Mouse (Mus musculus) ES-E14 (cell line): ENCODE results near the gene Lag3. TPM values are rescaled to one million over a fixed set of nuclear protein-coding genes. Genes with fewer than 3 reads are reported as not detected.

Source experiments
- DNase-seq: peaks from one replicate; pipeline ENCODE4 v3.0.0-alpha.2; 2013; ENCODE audit warnings: low read depth, low spot score
- H3K27ac ChIP-seq: 2 replicates; pipeline ENCODE4 v1.5.1; 2012; ENCODE audit warnings: low read depth, mild to moderate bottlenecking, low read length, moderate library complexity, mixed read lengths; ENCODE audit not compliant: poor library complexity, insufficient read depth, severe bottlenecking
- H3K36me3 ChIP-seq: 2 replicates; pipeline ENCODE4 v1.6.1; 2012; ENCODE audit warnings: mild to moderate bottlenecking, low read length, moderate library complexity, mixed read lengths; ENCODE audit not compliant: control insufficient read depth, poor library complexity, insufficient read depth, severe bottlenecking
- H3K4me1 ChIP-seq, 2 experiments: fragments of 150-350 bp in 1 of 2; sonication (generic) in 1 of 2; 2 replicates each; pipeline ENCODE4 v1.6.1; 2012; ENCODE audit warnings: low read length in 2 of 2, mild to moderate bottlenecking in 1 of 2, mixed read lengths in 1 of 2; ENCODE audit not compliant: control insufficient read depth in 2 of 2, insufficient read depth in 2 of 2, poor library complexity in 1 of 2
- H3K4me3 ChIP-seq, 2 experiments: fragments of 150-350 bp in 1 of 2; sonication (generic) in 1 of 2; 2 replicates each; pipeline ENCODE4 v1.5.1; 2012; ENCODE audit warnings: low read length in 2 of 2, low read depth in 1 of 2, mild to moderate bottlenecking in 1 of 2, mixed read lengths in 1 of 2; ENCODE audit not compliant: insufficient read depth in 1 of 2, poor library complexity in 1 of 2, severe bottlenecking in 1 of 2
- H3K9ac ChIP-seq: 2 replicates; pipeline ENCODE4 v1.6.1; 2012; ENCODE audit warnings: low read depth, mild to moderate bottlenecking, low read length, mixed read lengths; ENCODE audit not compliant: poor library complexity, insufficient read depth, severe bottlenecking
- H3K9me3 ChIP-seq: fragments of 150-350 bp; sonication (generic); 2 replicates; pipeline ENCODE4 v1.6.1; 2012; ENCODE audit warnings: low read depth, mild to moderate bottlenecking, low read length; ENCODE audit not compliant: control insufficient read depth, insufficient read depth
- CHD2 ChIP-seq: IDR thresholded peaks from 2 replicates; pipeline ENCODE4 v1.6.1; 2014; ENCODE audit warnings: mild to moderate bottlenecking, low read depth, low read length, inconsistent platforms
- HCFC1 ChIP-seq: IDR thresholded peaks from 2 replicates; pipeline ENCODE4 v1.6.1; 2012; ENCODE audit warnings: low read length, inconsistent platforms, borderline replicate concordance; ENCODE audit not compliant: insufficient read depth
- MAFK ChIP-seq: IDR thresholded peaks from 2 replicates; pipeline ENCODE4 v1.6.1; 2014; ENCODE audit warnings: mild to moderate bottlenecking, low read depth, low read length, inconsistent platforms; ENCODE audit not compliant: insufficient read depth
- ZC3H11A ChIP-seq: IDR thresholded peaks from 2 replicates; pipeline ENCODE4 v1.6.1; 2012; ENCODE audit warnings: low read depth, mild to moderate bottlenecking, inconsistent platforms, low read length, borderline replicate concordance
- ZNF384 ChIP-seq: IDR thresholded peaks from 2 replicates; pipeline ENCODE4 v1.6.1; 2012; ENCODE audit warnings: low read depth, low read length, inconsistent platforms
- in situ Hi-C, 2 experiments: fragments of 600-800 bp; cut with MboI; formaldehyde crosslinking; loops; one replicate each; pipeline ENCODE4 v1.15.1; 2025; ENCODE audit warnings: low sequenced_read_pairs in 2 of 2, inconsistent platforms in 1 of 2; ENCODE audit not compliant: unreplicated experiment in 2 of 2
- total RNA-seq: library from RNA; depleted of rRNA; stranded (reverse); fragments of 300-350 nt; gene quantifications from 2 replicates; pipeline ENCODE4 v1.2.3, GENCODE M21; 2012

The Lag3 gene
- total RNA-seq, 1 experiment: 1.2 TPM

DNA sequence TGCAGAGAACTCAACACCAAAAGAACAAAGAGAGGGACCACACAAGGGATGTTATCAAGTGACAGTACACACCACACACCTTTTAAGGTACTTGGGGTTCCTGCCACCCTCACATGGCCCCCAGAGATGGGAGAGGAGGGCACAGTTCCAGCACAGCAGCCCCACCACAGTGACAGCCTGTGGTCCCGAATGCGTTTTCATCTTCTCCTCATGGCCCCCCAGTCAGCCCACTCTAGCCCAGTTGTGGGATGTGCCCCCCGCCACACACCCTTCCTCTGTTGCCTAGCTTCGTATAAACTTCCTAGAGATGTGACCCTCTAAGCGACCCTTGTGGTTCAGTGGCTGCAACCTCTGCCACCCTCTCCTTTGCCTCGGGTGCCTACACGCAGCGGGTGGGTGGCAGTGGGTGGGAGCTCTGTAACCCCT lies 25.5 kb downstream of the Lag3 start:
- H3K4me1 ChIP-seq: no peaks in the 10 kb centered on the region
- no peak overlapping the region for H3K9ac ChIP-seq
- H3K36me3 ChIP-seq: no peaks in the 10 kb centered on the region
- no peaks in the 10 kb centered on the region for H3K9me3 ChIP-seq
- no peak for TF ChIP-seq MAFK
- TF ChIP-seq CHD2: no peak
- TF ChIP-seq ZC3H11A: no peak
- TF ChIP-seq ZNF384: no peak
- no peak for DNase-seq
- no peak overlapping the region for H3K27ac ChIP-seq
- in situ Hi-C loops: no loop called here
- no peak overlapping the region for H3K4me3 ChIP-seq

DNA sequence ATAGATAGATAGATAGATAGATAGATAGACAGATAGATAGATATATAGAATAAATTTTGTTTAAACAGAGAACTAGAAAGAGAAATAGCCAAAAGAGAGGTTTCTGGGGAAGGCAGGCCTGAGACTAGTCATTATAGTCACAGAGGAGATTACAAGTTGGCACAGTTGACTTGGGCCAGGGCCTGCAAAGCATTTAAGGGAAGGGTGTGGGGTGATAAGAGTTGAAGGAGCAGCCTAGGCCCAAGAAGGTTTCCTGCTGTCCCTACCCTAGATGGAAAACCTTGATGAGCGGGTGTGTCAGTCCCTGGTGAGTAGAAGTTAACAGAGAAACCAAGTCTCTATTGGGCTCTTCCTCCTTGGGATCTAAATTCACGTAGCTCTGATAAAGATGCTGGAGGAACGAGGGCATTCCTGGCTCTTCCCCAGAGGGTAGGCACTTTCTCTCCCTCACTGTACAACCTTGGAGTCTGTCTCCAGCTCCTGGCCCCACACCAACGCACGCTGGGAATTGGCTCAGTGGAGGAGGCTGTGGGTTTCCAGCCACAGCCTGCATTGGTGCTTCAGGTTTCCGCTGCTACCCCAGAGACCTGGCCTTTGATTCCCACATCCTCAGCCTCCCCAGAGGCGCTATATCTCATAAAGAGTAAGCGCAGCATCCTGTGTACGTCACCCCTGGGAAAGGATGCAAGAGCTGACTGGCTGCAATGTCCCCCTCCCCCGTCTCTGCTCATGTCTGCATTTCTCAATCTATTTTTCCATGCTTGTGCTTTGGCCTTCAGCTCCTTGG lies 26.6 kb downstream of the Lag3 start:
- Histone ChIP-seq H3K4me3 (no peak overlapping the region), H3K4me1 (no peaks in the 10 kb centered on the region), H3K27ac (no peak overlapping the region), H3K9me3 (no peaks in the 10 kb centered on the region), H3K36me3 (no peaks in the 10 kb centered on the region), H3K9ac (no peak overlapping the region)
- DNase-seq: no peak
- TF ChIP-seq MAFK (no peak), ZC3H11A (no peak), ZNF384 (no peak), HCFC1 (no peak), CHD2 (no peak)
- in situ Hi-C loops: no loop called here

DNA sequence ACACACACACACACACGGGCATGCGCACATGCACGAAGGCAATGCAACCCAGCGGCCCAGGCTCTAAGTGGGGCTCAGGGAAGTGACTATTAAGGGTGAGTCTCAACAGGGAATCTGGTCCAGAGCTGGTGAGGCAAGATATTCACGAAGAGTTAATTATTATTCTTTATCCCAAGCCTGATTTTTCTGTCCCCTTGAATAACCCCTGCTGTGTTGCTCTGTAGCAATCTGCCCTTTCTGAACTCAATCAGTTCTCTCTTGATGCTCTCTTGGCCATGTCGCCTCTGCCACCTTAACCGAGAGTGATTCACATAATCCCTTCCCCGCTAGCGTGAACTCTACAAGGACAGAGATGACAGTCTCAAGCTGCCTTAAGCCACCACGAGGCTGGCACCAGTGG lies 28.2 kb downstream of the Lag3 start:
- no peak for TF ChIP-seq MAFK
- no peak for TF ChIP-seq ZNF384
- no peak for TF ChIP-seq HCFC1
- TF ChIP-seq ZC3H11A: no peak
- TF ChIP-seq CHD2: no peak
- Histone ChIP-seq H3K36me3 (no peaks in the 10 kb centered on the region), H3K4me3 (no peak overlapping the region), H3K4me1 (no peaks in the 10 kb centered on the region), H3K9me3 (no peaks in the 10 kb centered on the region), H3K27ac (no peak overlapping the region), H3K9ac (no peak overlapping the region)
- DNase-seq: no peak
- in situ Hi-C loops: no loop called here

DNA sequence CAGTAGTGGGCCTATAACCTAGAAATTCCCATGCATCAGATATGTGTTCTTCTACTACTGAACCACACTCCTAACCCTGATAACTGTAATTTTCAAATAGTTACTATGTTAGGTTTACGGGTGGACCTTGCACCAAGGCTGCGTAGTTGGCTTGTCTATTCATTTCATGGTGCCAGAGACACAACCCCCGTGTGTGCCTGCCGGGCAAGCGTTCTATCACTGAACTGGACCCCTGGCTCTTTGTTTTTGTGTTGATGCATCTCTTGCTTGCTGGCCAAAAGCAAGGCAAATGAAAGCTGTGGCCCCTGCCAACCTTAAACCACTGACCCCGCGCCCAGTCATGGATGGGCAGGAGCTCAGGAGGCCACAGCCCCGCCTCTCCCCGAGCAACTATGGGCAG lies 29.7 kb downstream of the Lag3 start:
- Histone ChIP-seq H3K9me3 (no peaks in the 10 kb centered on the region), H3K4me1 (no peaks in the 10 kb centered on the region; a peak in 1 of 4 replicates), H3K4me3 (no peak overlapping the region), H3K9ac (no peak overlapping the region), H3K27ac (no peak overlapping the region), H3K36me3 (no peaks in the 10 kb centered on the region)
- no peak for DNase-seq
- in situ Hi-C loops: no loop called here
- no peak for TF ChIP-seq HCFC1
- no peak for TF ChIP-seq ZNF384
- no peak for TF ChIP-seq CHD2
- TF ChIP-seq ZC3H11A: no peak
- TF ChIP-seq MAFK: no peak

DNA sequence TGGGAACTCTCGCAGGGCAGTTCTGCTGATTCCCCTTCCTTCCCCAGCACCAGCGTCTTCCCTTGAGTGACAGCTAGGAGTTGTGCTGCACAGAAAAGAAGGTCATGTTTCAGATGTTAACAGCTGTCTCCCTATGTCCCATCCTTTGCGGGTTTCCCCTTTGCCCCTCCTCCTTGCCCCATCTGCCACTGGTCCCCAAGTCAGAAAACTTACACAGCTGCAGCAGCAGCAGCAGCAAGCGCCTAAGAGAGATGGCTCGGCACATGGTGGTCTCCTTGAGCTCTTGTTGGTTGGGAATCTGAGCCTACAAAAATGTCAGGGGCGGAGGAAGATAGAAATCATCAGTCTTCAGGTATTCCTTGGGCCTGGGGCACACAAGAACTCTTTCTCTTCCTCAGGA lies 32.1 kb downstream of the Lag3 start:
- H3K4me3 ChIP-seq: no peak overlapping the region
- no peaks in the 10 kb centered on the region for H3K36me3 ChIP-seq
- in situ Hi-C loops: no loop called here
- H3K4me1 ChIP-seq: peaks cover 0 to 2% of the 10 kb centered on the region in 2 experiments; a peak in 1 of 4 replicates
- no peak overlapping the region for H3K27ac ChIP-seq
- no peak for DNase-seq
- H3K9ac ChIP-seq: no peak overlapping the region
- TF ChIP-seq ZC3H11A (no peak), MAFK (no peak), ZNF384 (no peak), HCFC1 (no peak), CHD2 (no peak)
- H3K9me3 ChIP-seq: no peaks in the 10 kb centered on the region
